Mouse (Mus musculus) right cerebral cortex, postnatal 4 days (tissue): Measurements from ENCODE around the gene Adamts13.
A peak's percentile ranks its signal among the peaks of the same experiment; 100 is the strongest.

Source experiments
- DNase-seq: peaks from one replicate; pipeline ENCODE4 v3.0.0-alpha.2; 2022

The Adamts13 gene

GRCm38 (mm10) chr2:27039286-27039685, 66.1 kb downstream of the Adamts13 start:
- DNase-seq: peak; percentile 42

GRCm38 (mm10) chr2:27042131-27042844, 69.1 kb downstream of the Adamts13 start:
- DNase-seq: no peak

GRCm38 (mm10) chr2:27043461-27043860, 70.2 kb downstream of the Adamts13 start:
- peak; percentile 91 for DNase-seq

GRCm38 (mm10) chr2:27044166-27044565, 71.0 kb downstream of the Adamts13 start:
- DNase-seq: no peak

- no peak for DNase-seq
Measured at GRCm38 (mm10) chr2:27044641-27045040, 71.4 kb downstream of the Adamts13 start.

- no peak for DNase-seq
Measured at GRCm38 (mm10) chr2:27045979-27046770, 73.0 kb downstream of the Adamts13 start.

GRCm38 (mm10) chr2:27049408-27049807, 76.2 kb downstream of the Adamts13 start:
- DNase-seq: no peak

- no peak for DNase-seq
Measured at GRCm38 (mm10) chr2:27058251-27058650, 85.0 kb downstream of the Adamts13 start.

GRCm38 (mm10) chr2:27058751-27059150, 85.5 kb downstream of the Adamts13 start:
- DNase-seq: no peak

GRCm38 (mm10) chr2:27059187-27059586, 86.0 kb downstream of the Adamts13 start:
- no peak for DNase-seq
